Mouse (Mus musculus) limb, embryonic 14.5 days (tissue): ENCODE measurements at regions not wholly inside any gene's neighbourhood (a gene's known extent, or its start where the extent isn't known, plus 50 kb on each side); places are given as distances from the start of the nearest gene placed in this dataset.

ENCODE experiments used
- ATAC-seq: fragments of 200-750 bp; cut with Nextera tagmentation; 2 replicates; pipeline ENCODE4 v1.8.0; 2017; ENCODE audit warnings: low read depth, moderate number of reproducible peaks, moderate TSS enrichment; ENCODE audit not compliant: low FRiP score
- DNase-seq: peaks from one replicate; pipeline ENCODE4 v3.0.0-alpha.2; 2015; ENCODE audit warnings: low spot score
- H3K27ac ChIP-seq: fragments of 300-500 bp; sonication (generic); replicated peaks from 2 replicates; pipeline ENCODE4 v1.5.1; 2014; ENCODE audit warnings: low read depth, mild to moderate bottlenecking, low read length, moderate library complexity, mixed read lengths
- H3K27me3 ChIP-seq: fragments of 300-500 bp; sonication (generic); 2 replicates; pipeline ENCODE4 v1.6.1; 2014; ENCODE audit warnings: low read length, mixed read lengths; ENCODE audit not compliant: control insufficient read depth, insufficient read depth
- H3K36me3 ChIP-seq: fragments of 300-500 bp; sonication (generic); 2 replicates; pipeline ENCODE4 v1.6.1; 2014; ENCODE audit warnings: mild to moderate bottlenecking, low read length, moderate library complexity, mixed read lengths; ENCODE audit not compliant: control insufficient read depth, insufficient read depth
- H3K4me1 ChIP-seq: fragments of 300-500 bp; sonication (generic); 2 replicates; pipeline ENCODE4 v1.6.1; 2014; ENCODE audit warnings: antibody characterized with exemption, low read length, mixed read lengths; ENCODE audit not compliant: control insufficient read depth, insufficient read depth
- H3K4me2 ChIP-seq: fragments of 300-500 bp; sonication (generic); replicated peaks from 2 replicates; pipeline ENCODE4 v1.6.1; 2014; ENCODE audit warnings: low read depth, mild to moderate bottlenecking, low read length, moderate library complexity; ENCODE audit not compliant: severe bottlenecking
- H3K4me3 ChIP-seq: fragments of 300-500 bp; sonication (generic); replicated peaks from 2 replicates; pipeline ENCODE4 v1.5.1; 2014; ENCODE audit warnings: low read length
- H3K9ac ChIP-seq: fragments of 300-500 bp; sonication (generic); 2 replicates; pipeline ENCODE4 v1.6.1; 2014; ENCODE audit warnings: mild to moderate bottlenecking, low read depth, low read length, moderate library complexity; ENCODE audit not compliant: severe bottlenecking
- H3K9me3 ChIP-seq: fragments of 300-500 bp; sonication (generic); 2 replicates; pipeline ENCODE4 v1.6.1; 2016; ENCODE audit warnings: low read length; ENCODE audit not compliant: control insufficient read depth
- POLR2A ChIP-seq: fragments of 200-500 bp; IDR thresholded peaks from 2 replicates; pipeline ENCODE4 v1.8.0; 2012; ENCODE audit warnings: inconsistent platforms, mild to moderate bottlenecking, moderate library complexity, borderline replicate concordance; ENCODE audit not compliant: insufficient read depth, insufficient read length; ENCODE audit errors: extremely low read depth
- WGBS: fragments of 180-500 bp; shearing (Covaris S2); extraction: QIAGEN DNeasy Blood & Tissue Kit; methylation state at CpG from one replicate; pipeline ENCODE4 v1.1.7; 2014; 5-methylcytosine and 5-hydroxymethylcytosine counted together

DNA sequence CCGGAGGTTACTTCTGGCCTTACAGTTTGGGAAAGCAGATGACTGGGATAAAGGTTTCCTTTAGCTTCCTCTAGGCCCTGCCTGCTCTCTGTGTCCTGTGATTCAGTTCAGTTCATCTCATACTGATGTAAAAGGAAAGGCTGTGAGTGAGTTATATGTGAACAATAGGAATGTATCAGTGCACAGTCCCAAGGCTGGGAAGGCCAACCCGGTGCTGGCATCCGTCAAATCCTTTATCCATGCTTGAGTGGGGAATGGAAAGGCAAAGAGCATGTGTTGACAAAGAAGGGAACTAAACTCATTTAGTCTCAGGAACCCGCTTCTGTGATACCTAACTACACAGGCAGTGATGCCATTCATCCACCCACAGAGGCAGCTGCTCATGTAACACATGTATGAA lies 89.0 kb upstream of the Zfand5 start:
- no peak overlapping the region for H3K9ac ChIP-seq
- H3K4me1 ChIP-seq = no peaks in the 10 kb centered on the region
- H3K27me3 ChIP-seq = no peaks in the 10 kb centered on the region
- ATAC-seq (no peak), DNase-seq (no peak)
- no peaks in the 10 kb centered on the region for H3K9me3 ChIP-seq
- no peaks in the 10 kb centered on the region for H3K36me3 ChIP-seq
- 80% methylated on average over 4 of the region's 4 CpGs for WGBS
- H3K4me2 ChIP-seq = no peak overlapping the region
- no peak overlapping the region for H3K4me3 ChIP-seq
- H3K27ac ChIP-seq = no peak overlapping the region
- TF ChIP-seq POLR2A = no peak

GRCm38 (mm10) chr19:21179886-21180285 lies 92.2 kb upstream of the Zfand5 start:
- Histone ChIP-seq H3K27ac (no peak overlapping the region), H3K9me3 (no peaks in the 10 kb centered on the region), H3K4me2 (no peak overlapping the region), H3K4me3 (no peak overlapping the region), H3K36me3 (no peaks in the 10 kb centered on the region), H3K4me1 (no peaks in the 10 kb centered on the region), H3K27me3 (no peaks in the 10 kb centered on the region), H3K9ac (no peak overlapping the region)
- TF ChIP-seq POLR2A = no peak
- ATAC-seq (no peak), DNase-seq (no peak)
- 97% methylated on average over 1 of the region's 1 CpGs for WGBS

GRCm38 (mm10) chr19:21175426-21175831 lies 96.6 kb upstream of the Zfand5 start:
- H3K9ac ChIP-seq = no peak overlapping the region
- no peak overlapping the region for H3K4me2 ChIP-seq
- H3K4me1 ChIP-seq = no peaks in the 10 kb centered on the region
- ATAC-seq (no peak), DNase-seq (peak; percentile 21)
- 57% methylated on average over 3 of the region's 3 CpGs for WGBS
- H3K9me3 ChIP-seq = no peaks in the 10 kb centered on the region
- H3K27me3 ChIP-seq = no peaks in the 10 kb centered on the region
- no peak overlapping the region for H3K4me3 ChIP-seq
- no peak for TF ChIP-seq POLR2A
- no peaks in the 10 kb centered on the region for H3K36me3 ChIP-seq
- H3K27ac ChIP-seq = no peak overlapping the region

DNA sequence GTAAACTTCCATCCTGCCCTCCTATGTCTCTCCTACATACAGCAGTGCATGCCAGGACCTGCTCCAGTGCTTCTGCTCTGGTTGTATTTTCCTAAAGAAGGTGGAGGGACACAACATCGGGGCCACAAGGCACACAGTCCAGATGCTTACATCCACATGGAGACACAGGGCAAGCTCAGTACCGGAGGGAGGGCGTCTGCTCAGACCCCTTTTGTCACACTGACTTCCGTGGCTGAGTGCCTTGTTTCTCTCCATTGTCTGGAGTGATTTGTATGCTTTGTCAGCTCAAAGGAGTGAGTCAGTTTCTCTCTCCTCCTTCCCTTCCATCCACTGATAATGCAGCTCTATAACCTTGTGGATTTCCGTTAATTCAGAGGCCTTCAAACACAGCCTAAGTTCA lies 97.4 kb upstream of the Zfand5 start:
- no peak for TF ChIP-seq POLR2A
- H3K4me3 ChIP-seq = no peak overlapping the region
- no peak overlapping the region for H3K4me2 ChIP-seq
- H3K9ac ChIP-seq = no peak overlapping the region
- no peak overlapping the region for H3K27ac ChIP-seq
- ATAC-seq (no peak), DNase-seq (no peak)
- H3K36me3 ChIP-seq = no peaks in the 10 kb centered on the region
- no peaks in the 10 kb centered on the region for H3K9me3 ChIP-seq
- H3K27me3 ChIP-seq = no peaks in the 10 kb centered on the region
- WGBS = 67% methylated on average over 5 of the region's 5 CpGs
- H3K4me1 ChIP-seq = no peaks in the 10 kb centered on the region

GRCm38 (mm10) chr19:21173896-21174483 lies 98.1 kb upstream of the Zfand5 start:
- 64% methylated on average over 5 of the region's 5 CpGs for WGBS
- Histone ChIP-seq H3K4me1 (no peaks in the 10 kb centered on the region), H3K9me3 (no peaks in the 10 kb centered on the region), H3K4me3 (no peak overlapping the region), H3K27ac (no peak overlapping the region), H3K36me3 (no peaks in the 10 kb centered on the region), H3K9ac (no peak overlapping the region), H3K4me2 (no peak overlapping the region), H3K27me3 (no peaks in the 10 kb centered on the region)
- DNase-seq = no peak
- TF ChIP-seq POLR2A = no peak
- no peak for ATAC-seq

- Histone ChIP-seq H3K27me3 (no peaks in the 10 kb centered on the region), H3K36me3 (no peaks in the 10 kb centered on the region), H3K4me3 (no peak overlapping the region), H3K9me3 (no peaks in the 10 kb centered on the region), H3K4me1 (0 out of 2 replicates have a peak, but pooled peaks cover 5% of the 10 kb centered on the region), H3K9ac (no peak overlapping the region), H3K4me2 (no peak overlapping the region), H3K27ac (no peak overlapping the region)
- DNase-seq = no peak
- TF ChIP-seq POLR2A = no peak
- WGBS = 62% methylated on average over 2 of the region's 2 CpGs
- no peak for ATAC-seq
Measured at GRCm38 (mm10) chr19:21171191-21171590, 100.9 kb upstream of the Zfand5 start.
